Mouse (Mus musculus): ENCODE data around the gene Irgm2. TPM values are rescaled to one million over a fixed set of nuclear protein-coding genes. Genes with fewer than 3 reads are reported as not detected.
"Not testable (repeated sequence)": the region's sequence is repeated elsewhere in the genome, so short reads cannot be mapped to it uniquely, and the experiment has no call there.

Irgm2 gene
- polyA plus RNA-seq, 1 experiment = 18.3 TPM

DNA sequence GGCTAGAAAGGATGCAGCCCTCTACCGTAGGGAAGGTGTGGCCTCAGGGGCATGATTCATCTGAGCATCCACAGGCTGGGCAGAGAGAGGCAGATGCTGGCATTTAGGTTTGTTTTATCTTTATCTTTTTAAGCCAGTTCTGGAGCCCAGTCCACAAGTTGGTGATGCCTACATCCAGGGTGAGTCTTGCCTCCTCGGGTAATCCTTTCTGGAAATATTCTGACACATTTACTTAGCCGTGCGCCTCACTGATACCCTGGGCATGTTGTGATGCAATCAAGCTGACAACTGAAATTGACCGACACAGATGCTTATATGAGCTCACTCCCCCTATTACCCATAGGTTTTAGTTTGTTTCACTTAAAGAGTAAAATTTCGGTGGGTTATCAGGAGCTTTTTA lies 17.4 kb downstream of the Irgm2 start:
- no peak overlapping the region for H3K27ac ChIP-seq (ENCODE audit: insufficient read depth, low read length)
- H3K36me3 ChIP-seq (ENCODE audit: control insufficient read depth, insufficient read depth, low read length) = peaks cover 7% of the 10 kb centered on the region; the same call in 1 of the 2 replicates
- H3K4me1 ChIP-seq (ENCODE audit: control insufficient read depth, insufficient read depth, insufficient read length) = peaks cover 11% of the 10 kb centered on the region; the same call in 1 of the 2 replicates
- 71% methylated on average over 6 of the region's 6 CpGs for WGBS
- no peaks in the 10 kb centered on the region for H3K27me3 ChIP-seq (ENCODE audit: control insufficient read depth, insufficient read depth, low read length)
- H3K4me3 ChIP-seq (ENCODE audit: extremely low read depth, insufficient read depth, insufficient read length) = no peak overlapping the region
- TF ChIP-seq POLR2A (IDR thresholded peaks at IDR 0.05; ENCODE audit: low read depth, low read length) (no peak), CTCF (IDR thresholded peaks at IDR 0.05; ENCODE audit: extremely low read depth, insufficient read depth, insufficient read length, insufficient replicate concordance) (no peak)
- DNase-seq (ENCODE audit: low read depth in 1 of 2, low spot score in 2 of 2) = no peak

GRCm38 (mm10) chr11:58223751-58224150 lies 24.3 kb downstream of the Irgm2 start:
- no peak overlapping the region for H3K4me3 ChIP-seq (ENCODE audit: extremely low read depth, insufficient read depth, insufficient read length)
- 19% methylated on average over 4 of the region's 4 CpGs for WGBS
- TF ChIP-seq CTCF (IDR thresholded peaks at IDR 0.05; ENCODE audit: extremely low read depth, insufficient read depth, insufficient read length, insufficient replicate concordance) = no peak
- TF ChIP-seq POLR2A (IDR thresholded peaks at IDR 0.05; ENCODE audit: low read depth, low read length) = no peak
- H3K27me3 ChIP-seq (ENCODE audit: control insufficient read depth, insufficient read depth, low read length) = no peaks in the 10 kb centered on the region
- H3K27ac ChIP-seq (ENCODE audit: insufficient read depth, low read length) = peak overlapping the region; percentile 11
- H3K4me1 ChIP-seq (ENCODE audit: control insufficient read depth, insufficient read depth, insufficient read length) = peaks cover 9% of the 10 kb centered on the region; the same call in 1 of the 2 replicates
- DNase-seq (ENCODE audit: low read depth in 1 of 2, low spot score in 2 of 2) = no peak
- peaks cover 7% of the 10 kb centered on the region; the same call in 1 of the 2 replicates for H3K36me3 ChIP-seq (ENCODE audit: control insufficient read depth, insufficient read depth, low read length)

DNA sequence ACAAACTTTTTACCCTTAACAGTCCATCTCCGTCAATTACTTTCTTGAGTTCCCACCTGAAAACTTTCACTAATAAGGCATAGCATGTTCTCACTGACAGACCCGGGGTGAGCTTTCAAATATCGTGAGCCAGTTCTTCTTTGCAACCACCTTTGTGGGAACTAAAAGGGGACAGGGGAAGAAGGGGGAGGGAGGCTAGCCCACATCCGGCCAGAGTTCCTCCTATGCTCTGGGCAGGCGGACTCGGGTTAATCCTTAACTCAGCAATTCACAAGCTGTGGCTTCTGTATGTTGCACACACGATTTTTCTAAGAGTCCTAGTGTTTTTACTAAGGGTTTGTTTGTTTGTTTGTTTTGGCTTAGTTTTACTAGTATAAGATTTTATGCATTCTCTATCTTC lies 24.9 kb downstream of the Irgm2 start:
- no peak for TF ChIP-seq CTCF (IDR thresholded peaks at IDR 0.05; ENCODE audit: extremely low read depth, insufficient read depth, insufficient read length, insufficient replicate concordance)
- TF ChIP-seq POLR2A (IDR thresholded peaks at IDR 0.05; ENCODE audit: low read depth, low read length) = no peak
- Histone ChIP-seq H3K4me1 (ENCODE audit: control insufficient read depth, insufficient read depth, insufficient read length) (peaks cover 9% of the 10 kb centered on the region; the same call in 1 of the 2 replicates), H3K27ac (ENCODE audit: insufficient read depth, low read length) (peak overlapping the region; percentile 11), H3K36me3 (ENCODE audit: control insufficient read depth, insufficient read depth, low read length) (peaks cover 7% of the 10 kb centered on the region; the same call in 1 of the 2 replicates), H3K27me3 (ENCODE audit: control insufficient read depth, insufficient read depth, low read length) (no peaks in the 10 kb centered on the region), H3K4me3 (ENCODE audit: extremely low read depth, insufficient read depth, insufficient read length) (no peak overlapping the region)
- peak; percentile 32 to 82 for DNase-seq (ENCODE audit: low read depth in 1 of 2, low spot score in 2 of 2)
- WGBS = 5% methylated on average over 7 of the region's 7 CpGs

DNA sequence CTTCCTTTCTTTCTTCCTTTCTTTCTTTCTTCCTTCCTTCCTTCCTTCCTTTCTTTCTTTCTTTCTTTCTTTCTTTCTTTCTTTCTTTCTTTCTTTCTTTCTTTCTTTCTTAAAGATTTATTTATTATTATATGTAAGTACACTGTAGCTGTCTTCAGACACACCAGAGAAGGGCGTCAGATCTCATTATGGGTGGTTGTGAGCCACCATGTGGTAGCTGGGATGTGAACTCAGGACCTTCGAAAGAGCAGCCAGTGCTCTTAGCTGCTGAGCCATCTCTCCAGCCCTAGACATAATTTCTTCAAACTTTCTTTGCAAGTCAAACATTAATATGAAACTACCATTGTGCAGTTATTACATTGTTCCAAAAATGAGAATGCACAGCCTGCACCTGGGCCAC lies 25.5 kb downstream of the Irgm2 start:
- H3K27ac ChIP-seq (ENCODE audit: insufficient read depth, low read length); H3K36me3 ChIP-seq (ENCODE audit: control insufficient read depth, insufficient read depth, low read length); H3K27me3 ChIP-seq (ENCODE audit: control insufficient read depth, insufficient read depth, low read length); H3K4me1 ChIP-seq (ENCODE audit: control insufficient read depth, insufficient read depth, insufficient read length); H3K4me3 ChIP-seq (ENCODE audit: extremely low read depth, insufficient read depth, insufficient read length); DNase-seq (ENCODE audit: low read depth in 1 of 2, low spot score in 2 of 2): not testable (repeated sequence)
- WGBS = 45% methylated on average over 2 of the region's 2 CpGs

- Histone ChIP-seq H3K27me3 (ENCODE audit: control insufficient read depth, insufficient read depth, low read length) (no peaks in the 10 kb centered on the region), H3K36me3 (ENCODE audit: control insufficient read depth, insufficient read depth, low read length) (peaks cover 2% of the 10 kb centered on the region; the same call in 1 of the 2 replicates), H3K27ac (ENCODE audit: insufficient read depth, low read length) (no peak overlapping the region), H3K4me1 (ENCODE audit: control insufficient read depth, insufficient read depth, insufficient read length) (peaks cover 9% of the 10 kb centered on the region; the same call in 1 of the 2 replicates), H3K4me3 (ENCODE audit: extremely low read depth, insufficient read depth, insufficient read length) (no peak overlapping the region)
- peak; percentile 44 to 67 for DNase-seq (ENCODE audit: low read depth in 1 of 2, low spot score in 2 of 2)
- 22% methylated on average over 5 of the region's 5 CpGs for WGBS
- no peak for TF ChIP-seq POLR2A (IDR thresholded peaks at IDR 0.05; ENCODE audit: low read depth, low read length)
- TF ChIP-seq CTCF (IDR thresholded peaks at IDR 0.05; ENCODE audit: extremely low read depth, insufficient read depth, insufficient read length, insufficient replicate concordance) = peak; percentile 90; the same call in 1 of the 2 replicates
These were observed 26.2 kb downstream of the Irgm2 start for GRCm38 (mm10) chr11:58225655-58226054.

GRCm38 (mm10) chr11:58226425-58226824 lies 27.0 kb downstream of the Irgm2 start:
- H3K4me3 ChIP-seq (ENCODE audit: extremely low read depth, insufficient read depth, insufficient read length) = no peak overlapping the region
- H3K4me1 ChIP-seq (ENCODE audit: control insufficient read depth, insufficient read depth, insufficient read length) = peaks cover 9% of the 10 kb centered on the region; the same call in 1 of the 2 replicates
- H3K27me3 ChIP-seq (ENCODE audit: control insufficient read depth, insufficient read depth, low read length) = no peaks in the 10 kb centered on the region
- DNase-seq (ENCODE audit: low read depth in 1 of 2, low spot score in 2 of 2) = no peak
- H3K36me3 ChIP-seq (ENCODE audit: control insufficient read depth, insufficient read depth, low read length) = no peaks in the 10 kb centered on the region
- TF ChIP-seq CTCF (IDR thresholded peaks at IDR 0.05; ENCODE audit: extremely low read depth, insufficient read depth, insufficient read length, insufficient replicate concordance) (no peak), POLR2A (IDR thresholded peaks at IDR 0.05; ENCODE audit: low read depth, low read length) (no peak)
- H3K27ac ChIP-seq (ENCODE audit: insufficient read depth, low read length) = no peak overlapping the region

- 85% methylated on average over 2 of the region's 2 CpGs for WGBS
- H3K4me1 ChIP-seq (ENCODE audit: control insufficient read depth, insufficient read depth, insufficient read length); H3K27ac ChIP-seq (ENCODE audit: insufficient read depth, low read length): not testable (repeated sequence)
These were observed 28.6 kb downstream of the Irgm2 start for GRCm38 (mm10) chr11:58228021-58228420.

More at GRCm38 (mm10) chr11:58228021-58228420, 28.6 kb downstream of the Irgm2 start:
- not testable (repeated sequence) for H3K27me3 ChIP-seq (ENCODE audit: control insufficient read depth, insufficient read depth, low read length); H3K4me3 ChIP-seq (ENCODE audit: extremely low read depth, insufficient read depth, insufficient read length); DNase-seq (ENCODE audit: low read depth in 1 of 2, low spot score in 2 of 2); H3K36me3 ChIP-seq (ENCODE audit: control insufficient read depth, insufficient read depth, low read length)

Measured in spleen, adult 2 months (tissue).